Mouse (Mus musculus) lung, adult 2 months (tissue): ENCODE measurements at regions not wholly inside any gene's neighbourhood (a gene's known extent, or its start where the extent isn't known, plus 50 kb on each side); places are given as distances from the start of the nearest gene placed in this dataset.

Experiments
- DNase-seq: peaks from one replicate; pipeline ENCODE4 v3.0.0; 2022
- H3K4me1 ChIP-seq: fragments of 200-500 bp; 2 replicates; pipeline ENCODE4 v1.6.1; 2011; ENCODE audit warnings: low read length; ENCODE audit not compliant: control insufficient read depth, insufficient read depth
- H3K4me3 ChIP-seq: fragments of 200-500 bp; replicated peaks from 2 replicates; pipeline ENCODE3; 2011; ENCODE audit warnings: low read depth, mild to moderate bottlenecking, control low read depth, low read length; ENCODE audit errors: extremely low read depth
- CTCF ChIP-seq: fragments of 200-500 bp; IDR thresholded peaks from 2 replicates; pipeline ENCODE4 v1.5.1; 2011; ENCODE audit warnings: mild to moderate bottlenecking, low read length, control low read depth; ENCODE audit not compliant: insufficient read depth
- POLR2A ChIP-seq: fragments of 200-500 bp; IDR thresholded peaks from 2 replicates; pipeline ENCODE4 v1.6.1; 2011; ENCODE audit warnings: low read depth, mild to moderate bottlenecking, control low read depth, low read length, borderline replicate concordance; ENCODE audit errors: extremely low read depth
- WGBS: fragments of 180-500 bp; shearing (Covaris S2); methylation state at CpG from one replicate; pipeline ENCODE4 v1.1.7; 2018; 5-methylcytosine and 5-hydroxymethylcytosine counted together

DNA sequence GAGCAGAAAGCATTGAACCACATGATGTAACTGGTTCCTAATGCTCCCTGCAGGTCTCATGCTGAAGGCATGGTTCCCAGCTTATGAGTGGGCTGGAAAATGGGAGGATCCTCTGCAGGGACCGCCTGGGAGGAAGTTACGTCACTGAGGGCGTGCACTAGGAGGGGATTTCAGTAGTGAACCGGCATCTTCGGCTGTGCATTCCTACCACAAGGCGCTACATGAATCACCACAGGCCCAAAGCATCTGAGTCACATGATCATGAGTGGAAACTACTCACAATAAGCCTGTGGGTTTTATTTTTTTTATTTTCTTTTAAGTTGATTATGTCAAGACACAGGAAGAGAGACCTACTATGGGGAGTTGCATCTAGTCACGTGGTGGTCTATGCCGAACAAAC is 68.2 kb upstream of the Kcnj15 start:
- Histone ChIP-seq H3K4me1 (no peaks in the 10 kb centered on the region), H3K4me3 (no peak overlapping the region)
- WGBS, result 78% methylated on average over 8 of the region's 8 CpGs
- no peak for TF ChIP-seq POLR2A
- no peak for DNase-seq

DNA sequence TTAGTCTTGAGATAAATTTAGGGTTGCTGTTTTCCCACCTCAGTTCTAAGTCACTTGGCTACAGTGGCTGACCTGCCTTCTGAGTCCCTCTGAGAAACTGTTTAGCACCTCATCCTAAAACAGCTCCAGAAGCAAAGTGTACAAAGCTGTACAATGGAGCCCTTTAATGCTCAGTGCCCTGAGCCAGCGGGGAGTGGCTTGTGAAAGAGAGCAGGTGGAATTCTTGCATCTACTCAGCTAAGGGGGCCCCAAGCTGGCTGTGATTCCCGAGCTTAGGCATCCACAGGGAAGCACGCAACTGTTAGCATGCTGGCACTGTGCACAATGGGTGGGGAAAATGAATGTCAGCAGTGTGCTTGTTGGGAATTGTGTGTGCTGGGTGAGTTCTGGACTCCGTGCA is 63.2 kb upstream of the Kcnj15 start:
- H3K4me1 ChIP-seq, result no peaks in the 10 kb centered on the region
- DNase-seq, result no peak
- WGBS, result 67% methylated on average over 4 of the region's 4 CpGs

DNA sequence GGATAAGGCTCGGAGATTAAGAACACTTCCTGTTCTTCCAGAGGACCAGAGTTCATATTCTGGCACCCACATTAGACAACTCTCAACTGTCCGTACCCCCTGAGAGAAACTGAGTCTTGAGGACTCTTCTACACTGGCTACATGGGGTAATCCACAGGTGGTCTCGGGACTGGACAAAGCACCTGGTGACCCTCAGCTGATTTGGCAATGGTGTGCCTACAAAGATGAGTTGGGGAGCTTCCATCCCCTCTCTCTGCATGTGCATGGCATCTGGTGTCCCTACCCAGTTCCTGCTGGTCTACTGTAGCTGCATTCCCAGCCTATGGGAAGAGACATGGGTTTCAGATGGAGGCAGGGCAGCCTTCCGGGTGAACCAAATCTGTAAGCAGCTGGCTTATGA is 61.2 kb upstream of the Kcnj15 start:
- DNase-seq, result no peak
- TF ChIP-seq POLR2A (no peak), CTCF (no peak)
- WGBS, result 71% methylated on average over 4 of the region's 4 CpGs
- Histone ChIP-seq H3K4me3 (no peak overlapping the region), H3K4me1 (no peaks in the 10 kb centered on the region)

More for the DNA sequence above, 63.2 kb upstream of the Kcnj15 start:
- TF ChIP-seq POLR2A (no peak), CTCF (no peak)
- no peak overlapping the region for H3K4me3 ChIP-seq

DNA sequence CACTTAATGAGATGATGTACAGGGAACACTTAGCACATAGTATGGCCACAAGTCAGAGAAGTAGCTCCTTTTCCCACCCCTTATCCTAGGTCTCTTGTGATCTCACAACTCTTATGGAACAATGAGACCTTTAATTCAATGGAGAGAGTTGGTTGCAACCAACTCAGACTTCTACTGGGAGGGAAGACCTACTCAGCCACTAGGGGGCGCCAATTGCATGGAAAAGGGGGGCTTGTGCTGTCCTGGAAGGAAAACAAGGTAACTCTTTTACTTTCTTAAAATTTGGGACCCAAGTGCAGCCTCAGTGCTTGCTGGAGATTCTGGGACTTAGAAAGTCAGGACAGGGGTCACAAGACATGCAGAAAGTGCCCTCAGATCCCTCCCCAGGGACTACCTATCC is 60.7 kb upstream of the Kcnj15 start:
- Histone ChIP-seq H3K4me1 (no peaks in the 10 kb centered on the region), H3K4me3 (no peak overlapping the region)
- WGBS, result 0% methylated on average over 1 of the region's 1 CpGs
- TF ChIP-seq CTCF (peak; percentile 76), POLR2A (no peak)
- peak; percentile 80 for DNase-seq

DNA sequence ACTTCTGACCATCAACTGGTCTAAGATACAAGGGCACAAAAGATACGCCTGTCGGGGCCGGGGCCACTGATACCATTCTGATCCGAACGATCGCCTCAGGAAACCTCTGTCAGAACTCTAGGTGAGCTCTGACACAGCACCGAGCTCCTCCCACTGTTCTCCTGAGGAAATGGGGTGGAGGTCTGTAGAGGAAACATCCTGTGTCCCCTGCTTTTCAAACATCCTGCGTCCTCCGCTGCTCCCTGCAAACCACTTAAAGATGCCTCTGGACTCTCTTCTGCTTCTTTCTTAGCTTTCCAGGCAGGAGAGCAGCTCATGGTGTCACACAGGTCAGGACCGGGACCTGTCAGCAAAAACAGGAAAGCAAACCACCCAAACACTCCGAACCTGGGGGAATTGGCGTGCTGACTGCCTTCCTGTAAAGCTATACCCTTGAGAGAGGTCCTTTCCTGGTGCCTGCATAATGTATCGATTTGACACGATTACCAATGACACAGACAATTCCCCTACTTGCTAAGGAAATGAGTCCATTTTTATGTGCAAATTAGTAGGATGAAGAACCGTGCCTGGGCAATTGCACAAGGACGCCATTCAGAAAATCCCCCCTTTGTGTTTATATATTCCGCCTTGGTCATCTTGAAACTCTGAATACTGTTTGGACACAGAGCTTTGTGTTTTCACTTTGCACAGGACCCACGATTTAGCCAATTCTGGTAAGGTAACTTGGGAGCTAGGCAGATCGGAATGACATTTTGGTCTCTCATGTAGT is 58.4 kb upstream of the Kcnj15 start:
- WGBS, result 38% methylated on average over 19 of the region's 19 CpGs
- H3K4me1 ChIP-seq, result no peaks in the 10 kb centered on the region
- DNase-seq, result no peak
- H3K4me3 ChIP-seq, result no peak overlapping the region
- TF ChIP-seq POLR2A, result no peak
- no peak for TF ChIP-seq CTCF

DNA sequence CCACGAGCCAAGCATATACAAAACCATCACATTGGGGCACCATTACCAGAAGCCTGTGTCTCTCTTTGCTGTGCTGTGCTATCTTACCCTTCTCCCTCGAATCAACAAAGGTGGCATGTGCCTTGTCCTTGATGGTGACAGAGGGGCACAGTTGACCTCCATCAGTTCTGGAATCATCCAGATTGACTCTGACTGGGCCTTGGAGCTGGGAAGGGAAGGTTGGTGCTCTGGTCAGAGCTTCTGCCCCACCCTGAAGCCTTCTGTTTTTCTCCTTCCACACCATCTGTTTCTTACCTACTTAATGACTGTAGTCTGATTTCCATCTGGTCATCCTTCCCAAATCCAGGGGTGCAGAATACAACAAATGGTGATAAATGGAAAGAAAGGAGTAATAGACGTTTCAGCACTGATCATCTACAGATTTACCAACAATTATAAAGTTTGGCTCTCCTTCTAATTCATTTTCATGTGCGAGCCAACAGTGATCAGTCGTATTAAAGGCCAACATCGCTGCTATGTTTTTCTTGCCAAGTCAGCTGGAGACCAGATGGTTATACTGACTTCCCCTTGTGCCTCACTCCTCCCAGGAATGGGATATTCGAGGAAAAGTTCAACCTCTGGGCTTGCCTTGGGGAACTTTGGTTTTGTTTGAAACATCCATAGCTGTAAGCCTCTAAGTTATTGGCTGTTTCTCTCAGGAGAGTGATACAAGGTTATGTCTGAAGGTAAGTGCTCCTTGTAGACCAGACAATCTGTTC is 55.1 kb upstream of the Kcnj15 start:
- WGBS, result 61% methylated on average over 7 of the region's 7 CpGs
- TF ChIP-seq CTCF, result no peak
- no peak for TF ChIP-seq POLR2A

DNA sequence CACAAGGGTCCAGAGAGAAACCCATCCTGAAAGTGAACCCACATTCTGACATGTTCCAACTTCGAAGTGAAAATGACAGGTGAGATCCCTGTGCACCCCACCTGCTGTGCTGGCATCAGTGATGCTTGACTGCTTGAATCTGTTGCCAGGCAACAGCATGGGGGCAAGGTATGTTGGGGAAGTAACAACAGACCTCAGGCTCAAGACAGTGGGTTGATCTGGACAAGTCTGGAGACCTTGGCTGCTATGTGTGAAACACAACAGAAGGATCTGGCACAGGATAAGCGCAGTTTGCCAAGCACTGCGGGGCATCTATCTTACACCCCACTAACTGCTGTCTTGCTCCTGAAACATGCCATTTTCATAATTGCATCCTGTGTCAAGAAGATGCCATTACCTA is 54.3 kb upstream of the Kcnj15 start:
- Histone ChIP-seq H3K4me3 (no peak overlapping the region), H3K4me1 (no peaks in the 10 kb centered on the region)
- WGBS, result 84% methylated on average over 3 of the region's 3 CpGs
- no peak for DNase-seq
- no peak for TF ChIP-seq POLR2A
- no peak for TF ChIP-seq CTCF

More for the DNA sequence above, 55.1 kb upstream of the Kcnj15 start:
- no peak overlapping the region for H3K4me3 ChIP-seq
- no peak for DNase-seq
- H3K4me1 ChIP-seq, result no peaks in the 10 kb centered on the region

DNA sequence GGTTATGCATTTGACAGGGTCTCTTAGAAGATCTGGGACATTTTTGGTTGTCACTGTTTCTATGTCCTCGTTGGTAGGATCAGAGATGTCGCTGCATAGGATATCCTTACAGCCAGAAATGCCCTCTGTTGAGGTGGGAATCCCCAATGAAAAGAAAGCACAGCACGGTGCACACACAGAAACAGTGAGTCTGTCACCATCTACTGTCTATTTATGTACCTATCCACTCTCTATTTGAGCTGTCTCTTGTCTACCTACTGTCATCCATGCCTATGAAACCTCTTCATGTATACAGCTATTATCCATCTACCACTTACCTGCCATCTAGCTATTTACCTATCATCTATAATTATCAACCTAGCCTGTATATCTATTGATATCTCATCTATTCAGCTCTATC is 53.6 kb upstream of the Kcnj15 start:
- TF ChIP-seq CTCF (no peak), POLR2A (no peak)
- H3K4me3 ChIP-seq, result no peak overlapping the region
- no peak for DNase-seq
- no peaks in the 10 kb centered on the region for H3K4me1 ChIP-seq
- WGBS, result 93% methylated on average over 3 of the region's 3 CpGs

DNA sequence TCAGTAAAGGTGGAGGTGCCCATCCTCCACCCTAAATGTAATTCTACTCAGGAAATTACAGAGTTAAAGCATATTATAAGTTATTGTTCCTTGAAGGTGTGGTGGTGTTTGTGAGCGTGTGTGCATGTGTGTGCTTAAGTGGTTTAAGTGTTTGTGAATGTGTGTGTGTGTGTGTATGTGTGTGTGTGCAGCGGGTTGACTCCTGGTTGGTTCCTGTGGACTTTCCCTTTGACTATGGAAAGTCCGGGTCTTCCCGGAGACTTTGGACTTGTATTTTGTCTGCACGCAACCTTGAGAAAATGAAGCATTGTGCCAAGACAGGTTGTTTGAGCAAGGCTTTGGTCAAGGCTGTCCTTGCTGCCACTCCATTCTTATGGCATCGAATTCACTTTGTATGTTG is 52.9 kb upstream of the Kcnj15 start:
- Histone ChIP-seq H3K4me1 (no peaks in the 10 kb centered on the region), H3K4me3 (no peak overlapping the region)
- TF ChIP-seq POLR2A, result no peak
- no peak for TF ChIP-seq CTCF
- 82% methylated on average over 6 of the region's 6 CpGs for WGBS
- DNase-seq, result no peak

DNA sequence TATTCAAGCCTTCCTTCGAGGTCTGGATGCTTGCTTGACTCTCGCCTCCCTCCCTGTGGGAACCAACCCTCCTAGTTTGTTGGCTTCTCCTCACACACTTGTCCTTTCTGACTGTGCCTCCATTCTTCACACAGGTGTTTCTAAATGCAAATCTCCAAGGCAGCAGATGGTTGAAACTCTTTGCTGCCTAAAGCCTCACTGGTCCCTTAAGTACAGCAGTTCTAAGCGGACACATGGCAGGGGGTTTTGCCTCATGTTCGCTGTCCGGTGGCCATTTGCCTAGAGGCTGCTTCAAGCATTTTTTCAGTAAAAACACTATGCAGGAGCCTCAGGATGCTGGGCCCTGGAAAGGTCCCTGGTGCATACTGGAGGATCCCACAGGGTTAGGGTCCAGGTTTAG is 50.9 kb upstream of the Kcnj15 start:
- H3K4me1 ChIP-seq, result no peaks in the 10 kb centered on the region
- no peak for DNase-seq
- TF ChIP-seq POLR2A (no peak), CTCF (no peak)
- no peak overlapping the region for H3K4me3 ChIP-seq
- 92% methylated on average over 5 of the region's 5 CpGs for WGBS
